Mouse (Mus musculus): ENCODE data around the gene Traf3ip3. TPM values are rescaled to one million over a fixed set of nuclear protein-coding genes. Genes with fewer than 3 reads are reported as not detected.

Gene Traf3ip3
- polyA plus RNA-seq, 1 experiment = 142 TPM

DNA sequence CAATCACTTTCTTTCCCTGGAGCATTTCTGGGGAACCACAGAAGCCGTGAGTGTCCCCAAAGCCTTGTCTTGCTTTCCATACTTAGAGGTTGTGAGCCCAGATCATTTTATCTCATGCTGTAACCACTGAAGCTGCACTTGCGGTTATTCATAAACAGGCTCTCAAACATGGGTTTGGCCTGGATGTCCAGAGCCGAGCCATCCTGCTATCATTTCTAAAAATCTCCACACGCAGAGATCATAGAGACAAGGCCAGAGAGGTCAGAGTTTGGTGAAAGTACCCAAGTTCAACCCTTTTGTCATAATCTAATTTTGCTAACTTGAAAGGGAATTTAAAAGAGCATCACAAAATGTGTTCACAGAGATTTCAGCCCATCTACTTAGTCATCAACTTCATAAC, 39.9 kb upstream of the Traf3ip3 start:
- peaks cover 17% of the 10 kb centered on the region for H3K36me3 ChIP-seq (ENCODE audit: control insufficient read depth, insufficient read depth, low read length)
- H3K27ac ChIP-seq (ENCODE audit: control insufficient read depth, insufficient read depth, low read length) = no peak overlapping the region
- TF ChIP-seq CTCF (IDR thresholded peaks at IDR 0.05; ENCODE audit: borderline replicate concordance, control insufficient read depth, extremely low read depth, insufficient read depth, low read length, poor library complexity) = no peak
- no peak for TF ChIP-seq POLR2A (IDR thresholded peaks at IDR 0.05; ENCODE audit: control insufficient read depth, extremely low read depth, insufficient read depth, low read length, poor library complexity)
- 97% methylated on average over 4 of the region's 4 CpGs for WGBS
- H3K27me3 ChIP-seq (ENCODE audit: control insufficient read depth, insufficient read depth, low read length) = no peaks in the 10 kb centered on the region
- no peak overlapping the region for H3K4me3 ChIP-seq (ENCODE audit: control insufficient read depth, insufficient read depth, low read length)
- H3K4me1 ChIP-seq (replicated peaks; ENCODE audit: control insufficient read depth, insufficient read depth, low read length) = peaks cover 11% of the 10 kb centered on the region
- no peak for DNase-seq

DNA sequence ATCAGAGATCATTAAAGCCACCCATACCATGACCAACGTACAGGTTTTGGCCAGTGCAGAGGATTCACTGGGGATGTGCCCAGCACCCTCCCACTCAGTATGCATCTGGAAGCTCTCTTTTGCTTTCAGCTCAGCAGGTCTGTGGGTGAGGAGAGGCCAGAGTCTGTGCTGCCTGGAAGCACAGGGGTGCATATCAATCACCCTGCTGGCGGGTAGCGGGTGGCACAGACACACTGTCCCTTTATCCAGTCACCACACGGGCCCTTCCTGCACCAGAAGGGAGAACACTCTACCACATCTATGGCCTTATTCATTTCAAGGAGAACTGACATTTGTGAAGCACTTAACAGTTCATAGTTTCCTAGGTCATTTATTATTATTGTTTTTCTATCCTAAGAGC, 36.9 kb upstream of the Traf3ip3 start:
- H3K4me3 ChIP-seq (ENCODE audit: control insufficient read depth, insufficient read depth, low read length) = no peak overlapping the region
- no peak overlapping the region for H3K27ac ChIP-seq (ENCODE audit: control insufficient read depth, insufficient read depth, low read length)
- H3K36me3 ChIP-seq (ENCODE audit: control insufficient read depth, insufficient read depth, low read length) = peaks cover 17% of the 10 kb centered on the region
- TF ChIP-seq POLR2A (IDR thresholded peaks at IDR 0.05; ENCODE audit: control insufficient read depth, extremely low read depth, insufficient read depth, low read length, poor library complexity) (no peak), CTCF (IDR thresholded peaks at IDR 0.05; ENCODE audit: borderline replicate concordance, control insufficient read depth, extremely low read depth, insufficient read depth, low read length, poor library complexity) (no peak)
- peaks cover 11% of the 10 kb centered on the region for H3K4me1 ChIP-seq (replicated peaks; ENCODE audit: control insufficient read depth, insufficient read depth, low read length)
- no peak for DNase-seq
- WGBS = 79% methylated on average over 4 of the region's 4 CpGs
- no peaks in the 10 kb centered on the region for H3K27me3 ChIP-seq (ENCODE audit: control insufficient read depth, insufficient read depth, low read length)

DNA sequence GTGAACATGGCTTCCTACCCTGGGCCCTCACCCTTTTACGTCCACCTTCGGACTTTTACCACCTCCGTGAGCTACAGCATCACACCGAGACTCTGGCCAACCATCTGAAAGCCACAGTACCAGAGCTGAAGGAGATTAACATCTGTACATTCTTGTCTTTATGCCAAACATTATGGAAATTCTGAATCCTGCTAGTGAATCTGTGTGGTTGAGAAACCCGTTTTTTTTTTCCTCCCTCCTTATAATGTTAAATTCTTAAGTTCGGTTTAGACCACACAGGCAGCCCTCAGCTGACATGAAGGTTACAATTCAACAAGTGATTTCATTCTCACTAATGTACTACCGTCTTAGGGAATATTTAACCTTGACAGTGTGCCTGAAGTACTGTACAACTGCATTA, 33.4 kb upstream of the Traf3ip3 start:
- Histone ChIP-seq H3K27ac (ENCODE audit: control insufficient read depth, insufficient read depth, low read length) (no peak overlapping the region), H3K36me3 (ENCODE audit: control insufficient read depth, insufficient read depth, low read length) (peaks cover 6% of the 10 kb centered on the region), H3K4me3 (ENCODE audit: control insufficient read depth, insufficient read depth, low read length) (no peak overlapping the region), H3K4me1 (replicated peaks; ENCODE audit: control insufficient read depth, insufficient read depth, low read length) (peaks cover 8% of the 10 kb centered on the region), H3K27me3 (ENCODE audit: control insufficient read depth, insufficient read depth, low read length) (no peaks in the 10 kb centered on the region)
- no peak for TF ChIP-seq CTCF (IDR thresholded peaks at IDR 0.05; ENCODE audit: borderline replicate concordance, control insufficient read depth, extremely low read depth, insufficient read depth, low read length, poor library complexity)
- 94% methylated on average over 7 of the region's 7 CpGs for WGBS
- no peak for DNase-seq

DNA sequence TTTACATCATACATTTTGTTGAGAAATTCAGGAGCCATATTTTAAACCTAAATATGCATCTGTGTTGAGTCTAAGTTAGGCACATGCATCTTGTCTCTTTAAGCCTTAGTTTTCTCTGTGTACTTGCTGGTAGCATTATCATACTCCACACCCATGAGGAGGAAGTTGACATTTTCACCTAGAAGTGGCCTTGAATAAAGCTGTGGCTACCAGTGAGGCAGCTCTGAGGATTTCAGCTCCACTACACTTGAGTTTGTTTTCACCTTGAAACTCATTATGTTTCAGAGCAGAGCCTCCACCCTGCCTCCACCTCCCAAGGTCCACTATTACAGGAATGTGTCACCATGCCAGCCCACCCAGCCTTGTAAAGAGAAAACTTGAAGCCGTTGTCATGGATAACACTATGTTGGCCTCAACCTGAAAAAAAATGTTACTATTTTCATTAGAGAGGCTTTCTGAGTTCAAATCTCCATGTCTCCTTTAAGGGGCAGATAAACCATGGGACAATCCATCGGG, 32.7 kb upstream of the Traf3ip3 start:
- no peak for DNase-seq

DNA sequence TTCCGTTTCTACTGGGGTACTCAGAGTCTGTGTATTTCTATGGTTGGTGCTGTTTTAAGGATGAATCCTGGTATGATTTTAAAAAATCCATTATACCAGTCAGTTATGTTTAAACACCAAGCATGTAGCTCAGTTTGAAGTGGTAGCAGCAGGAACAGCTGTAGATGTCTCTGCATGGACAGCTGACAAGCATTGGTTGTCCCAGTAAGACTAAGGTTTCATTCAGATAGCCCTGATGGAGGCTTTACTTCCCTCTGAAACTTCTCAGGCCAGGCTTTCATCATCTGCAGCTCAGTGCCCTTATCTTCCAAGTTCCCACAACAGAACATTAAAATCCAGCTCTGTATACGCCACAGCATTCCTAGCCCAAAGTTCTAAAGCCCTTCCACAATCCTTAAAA, 31.2 kb upstream of the Traf3ip3 start:
- Histone ChIP-seq H3K27me3 (ENCODE audit: control insufficient read depth, insufficient read depth, low read length) (no peaks in the 10 kb centered on the region), H3K27ac (ENCODE audit: control insufficient read depth, insufficient read depth, low read length) (no peak overlapping the region), H3K4me3 (ENCODE audit: control insufficient read depth, insufficient read depth, low read length) (no peak overlapping the region), H3K36me3 (ENCODE audit: control insufficient read depth, insufficient read depth, low read length) (peaks cover 3% of the 10 kb centered on the region; the same call in 1 of the 2 replicates), H3K4me1 (replicated peaks; ENCODE audit: control insufficient read depth, insufficient read depth, low read length) (peaks cover 8% of the 10 kb centered on the region)
- 96% methylated on average over 2 of the region's 2 CpGs for WGBS
- no peak for DNase-seq
- TF ChIP-seq CTCF (IDR thresholded peaks at IDR 0.05; ENCODE audit: borderline replicate concordance, control insufficient read depth, extremely low read depth, insufficient read depth, low read length, poor library complexity) (no peak), POLR2A (IDR thresholded peaks at IDR 0.05; ENCODE audit: control insufficient read depth, extremely low read depth, insufficient read depth, low read length, poor library complexity) (no peak)

More for the DNA sequence above, 32.7 kb upstream of the Traf3ip3 start:
- Histone ChIP-seq H3K27me3 (ENCODE audit: control insufficient read depth, insufficient read depth, low read length) (no peaks in the 10 kb centered on the region), H3K27ac (ENCODE audit: control insufficient read depth, insufficient read depth, low read length) (no peak overlapping the region), H3K4me3 (ENCODE audit: control insufficient read depth, insufficient read depth, low read length) (no peak overlapping the region), H3K36me3 (ENCODE audit: control insufficient read depth, insufficient read depth, low read length) (peaks cover 4% of the 10 kb centered on the region), H3K4me1 (replicated peaks; ENCODE audit: control insufficient read depth, insufficient read depth, low read length) (peaks cover 8% of the 10 kb centered on the region)
- no peak for TF ChIP-seq POLR2A (IDR thresholded peaks at IDR 0.05; ENCODE audit: control insufficient read depth, extremely low read depth, insufficient read depth, low read length, poor library complexity)
- TF ChIP-seq CTCF (IDR thresholded peaks at IDR 0.05; ENCODE audit: borderline replicate concordance, control insufficient read depth, extremely low read depth, insufficient read depth, low read length, poor library complexity) = no peak
- 97% methylated on average over 2 of the region's 2 CpGs for WGBS

DNA sequence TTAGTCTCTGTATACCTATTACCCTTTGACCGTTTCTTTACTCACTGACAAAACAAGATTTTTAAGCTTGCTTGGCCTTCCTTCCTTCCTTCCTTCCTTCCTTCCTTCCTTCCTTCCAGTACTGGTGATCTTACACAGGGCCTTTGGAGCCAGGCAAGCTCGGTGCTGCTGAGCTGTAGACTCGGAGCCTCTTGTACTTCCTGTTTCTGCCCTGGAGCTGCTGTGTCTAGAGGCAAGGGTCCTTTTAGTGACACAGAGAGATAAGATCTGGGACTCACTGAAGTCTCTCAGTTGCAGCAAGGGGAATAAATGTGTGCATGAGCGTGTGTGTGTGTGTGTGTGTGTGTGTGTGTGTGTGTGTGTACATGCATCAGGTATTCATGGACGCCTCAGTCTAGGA, 29.4 kb upstream of the Traf3ip3 start:
- WGBS = 17% methylated on average over 5 of the region's 5 CpGs
- H3K27me3 ChIP-seq (ENCODE audit: control insufficient read depth, insufficient read depth, low read length) = no peaks in the 10 kb centered on the region

DNA sequence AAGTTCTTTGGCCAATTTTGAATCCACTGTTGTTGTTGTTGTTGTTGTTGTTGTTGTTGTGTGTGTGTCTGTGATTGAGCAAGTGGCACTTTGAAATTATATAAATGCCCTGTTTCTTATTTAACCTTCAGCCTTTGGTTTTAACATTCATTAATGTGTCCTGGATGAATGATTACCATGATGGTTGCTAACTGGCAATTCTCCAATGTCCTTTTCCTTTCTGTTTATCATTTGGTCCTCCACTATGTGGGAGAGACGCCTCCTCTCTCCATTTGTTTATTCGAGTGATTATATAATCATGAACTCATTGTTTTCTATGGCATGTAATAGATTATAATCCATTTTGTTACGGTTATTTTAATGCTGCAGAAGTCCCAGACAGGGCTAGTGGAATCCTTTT, 29.0 kb upstream of the Traf3ip3 start:
- peaks cover 3% of the 10 kb centered on the region; the same call in 1 of the 2 replicates for H3K36me3 ChIP-seq (ENCODE audit: control insufficient read depth, insufficient read depth, low read length)
- TF ChIP-seq CTCF (IDR thresholded peaks at IDR 0.05; ENCODE audit: borderline replicate concordance, control insufficient read depth, extremely low read depth, insufficient read depth, low read length, poor library complexity) = no peak
- no peak for TF ChIP-seq POLR2A (IDR thresholded peaks at IDR 0.05; ENCODE audit: control insufficient read depth, extremely low read depth, insufficient read depth, low read length, poor library complexity)
- H3K27me3 ChIP-seq (ENCODE audit: control insufficient read depth, insufficient read depth, low read length) = no peaks in the 10 kb centered on the region
- H3K4me1 ChIP-seq (replicated peaks; ENCODE audit: control insufficient read depth, insufficient read depth, low read length) = peaks cover 10% of the 10 kb centered on the region
- WGBS = 76% methylated on average over 3 of the region's 3 CpGs
- no peak for DNase-seq
- H3K4me3 ChIP-seq (ENCODE audit: control insufficient read depth, insufficient read depth, low read length) = no peak overlapping the region
- no peak overlapping the region for H3K27ac ChIP-seq (ENCODE audit: control insufficient read depth, insufficient read depth, low read length)

More for the DNA sequence above, 29.4 kb upstream of the Traf3ip3 start:
- no peak overlapping the region for H3K27ac ChIP-seq (ENCODE audit: control insufficient read depth, insufficient read depth, low read length)
- TF ChIP-seq POLR2A (IDR thresholded peaks at IDR 0.05; ENCODE audit: control insufficient read depth, extremely low read depth, insufficient read depth, low read length, poor library complexity) = no peak
- TF ChIP-seq CTCF (IDR thresholded peaks at IDR 0.05; ENCODE audit: borderline replicate concordance, control insufficient read depth, extremely low read depth, insufficient read depth, low read length, poor library complexity) = no peak
- peaks cover 10% of the 10 kb centered on the region for H3K4me1 ChIP-seq (replicated peaks; ENCODE audit: control insufficient read depth, insufficient read depth, low read length)
- H3K36me3 ChIP-seq (ENCODE audit: control insufficient read depth, insufficient read depth, low read length) = peaks cover 3% of the 10 kb centered on the region; the same call in 1 of the 2 replicates
- no peak for DNase-seq
- H3K4me3 ChIP-seq (ENCODE audit: control insufficient read depth, insufficient read depth, low read length) = no peak overlapping the region
